Mouse (Mus musculus): Measurements from ENCODE around the gene Tmem109. TPM values are rescaled to one million over a fixed set of nuclear protein-coding genes. Genes with fewer than 3 reads are reported as not detected.

Gene Tmem109
- polyA plus RNA-seq, 1 experiment from 2014 or later = 50.8 TPM

DNA sequence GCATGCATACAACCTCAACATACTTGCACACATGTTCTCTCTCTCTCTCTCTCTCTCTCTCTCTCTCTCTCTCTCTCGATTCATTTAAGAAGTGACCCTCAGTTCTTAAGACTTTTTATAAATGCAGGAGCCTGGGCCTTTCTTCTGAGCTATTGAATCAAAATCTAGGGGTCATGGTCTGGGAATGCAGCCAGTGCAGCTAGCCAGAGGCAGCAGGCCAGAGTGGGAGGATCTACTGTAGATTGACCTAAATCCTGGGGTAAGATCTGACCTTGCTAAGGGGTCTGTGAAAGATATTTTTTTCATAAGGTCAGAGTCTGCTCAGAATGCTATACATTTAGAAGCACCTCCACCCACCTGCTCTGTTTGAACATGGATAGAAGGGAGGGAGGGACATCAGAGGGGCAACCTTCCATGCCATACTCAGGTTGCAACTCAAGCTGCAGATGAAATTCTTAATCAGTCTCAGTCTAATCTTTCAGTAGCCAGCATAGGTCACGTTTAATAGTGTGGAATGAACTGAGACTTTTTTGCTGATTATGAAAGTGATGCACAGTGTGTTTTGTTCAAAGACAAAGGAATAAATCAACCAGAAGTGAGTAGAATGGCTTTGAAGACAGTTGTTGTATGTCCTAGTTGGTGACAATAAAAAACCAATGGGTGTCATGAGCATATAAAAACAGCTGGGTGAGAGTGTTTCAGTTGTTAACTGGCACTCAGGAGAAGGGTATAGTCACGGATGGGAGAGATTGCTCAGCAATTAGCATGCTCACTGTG lies 34.3 kb downstream of the Tmem109 start:
- DNase-seq (ENCODE audit: low spot score) = no peak
- Histone ChIP-seq H3K4me3 (no peak overlapping the region), H3K36me3 (no peaks in the 10 kb centered on the region), H3K27me3 (ENCODE audit: insufficient read depth, poor library complexity, severe bottlenecking) (peaks cover 24% of the 10 kb centered on the region), H3K27ac (no peak overlapping the region), H3K4me1 (replicated peaks) (peaks cover 10% of the 10 kb centered on the region), H3K9me3 (no peaks in the 10 kb centered on the region)
- WGBS = 49% methylated on average over 3 of the region's 3 CpGs

GRCm38 (mm10) chr19:10846150-10846549 lies 35.7 kb downstream of the Tmem109 start:
- Histone ChIP-seq H3K27me3 (ENCODE audit: insufficient read depth, poor library complexity, severe bottlenecking) (peaks cover 29% of the 10 kb centered on the region), H3K9me3 (no peaks in the 10 kb centered on the region), H3K4me1 (replicated peaks) (peaks cover 23% of the 10 kb centered on the region), H3K27ac (no peak overlapping the region), H3K4me3 (no peak overlapping the region), H3K36me3 (no peaks in the 10 kb centered on the region)
- 76% methylated on average over 7 of the region's 7 CpGs for WGBS
- DNase-seq (ENCODE audit: low spot score) = no peak

- H3K27ac ChIP-seq = no peak overlapping the region
- H3K27me3 ChIP-seq (ENCODE audit: insufficient read depth, poor library complexity, severe bottlenecking) = peaks cover 32% of the 10 kb centered on the region
- no peak overlapping the region for H3K4me3 ChIP-seq
- no peaks in the 10 kb centered on the region for H3K36me3 ChIP-seq
- 83% methylated on average over 3 of the region's 3 CpGs for WGBS
- DNase-seq (ENCODE audit: low spot score) = no peak
- peaks cover 24% of the 10 kb centered on the region for H3K4me1 ChIP-seq (replicated peaks)
- no peaks in the 10 kb centered on the region for H3K9me3 ChIP-seq
Measured at GRCm38 (mm10) chr19:10845454-10845853, 36.3 kb downstream of the Tmem109 start.

DNA sequence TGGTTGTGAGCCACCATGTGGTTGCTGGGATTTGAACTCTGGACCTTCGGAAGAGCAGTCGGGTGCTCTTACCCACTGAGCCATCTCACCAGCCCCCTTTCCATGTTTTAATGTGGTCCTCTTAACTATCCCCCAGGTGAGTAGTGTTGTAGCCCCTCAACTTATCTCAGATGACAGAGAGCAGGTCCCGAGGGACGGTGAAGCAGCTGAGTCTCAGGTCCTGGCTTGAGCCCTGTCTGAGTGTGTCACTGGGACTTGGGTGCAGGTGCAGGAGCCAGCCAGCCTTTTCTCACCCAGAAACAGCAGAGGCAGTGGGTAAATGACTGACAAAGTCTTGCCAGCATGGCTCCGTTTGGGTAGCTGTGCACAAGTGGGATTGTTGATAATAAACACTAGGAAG lies 37.6 kb downstream of the Tmem109 start:
- WGBS = 90% methylated on average over 5 of the region's 5 CpGs

DNA sequence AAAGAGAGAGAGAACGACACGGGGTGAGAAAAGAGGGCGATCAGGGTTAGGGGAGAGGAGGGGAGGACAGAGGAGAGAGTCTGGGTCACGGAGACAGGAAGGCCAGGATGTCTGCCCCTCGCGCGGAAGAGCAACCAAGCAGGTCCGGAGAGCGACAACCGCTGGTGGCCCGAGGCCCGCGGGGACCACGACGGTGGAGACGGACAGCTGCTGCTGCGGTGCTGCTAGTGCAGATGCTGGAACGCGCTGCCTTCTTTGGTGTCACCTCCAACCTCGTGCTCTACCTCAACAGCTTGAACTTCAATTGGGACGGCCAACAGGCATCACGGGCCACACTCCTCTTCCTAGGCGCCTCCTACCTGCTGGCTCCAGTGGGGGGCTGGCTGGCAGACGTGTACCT lies 38.9 kb downstream of the Tmem109 start:
- Histone ChIP-seq H3K36me3 (no peaks in the 10 kb centered on the region), H3K4me3 (no peak overlapping the region), H3K27me3 (ENCODE audit: insufficient read depth, poor library complexity, severe bottlenecking) (peaks cover 54% of the 10 kb centered on the region), H3K9me3 (no peaks in the 10 kb centered on the region), H3K27ac (no peak overlapping the region), H3K4me1 (replicated peaks) (peaks cover 24% of the 10 kb centered on the region)
- 48% methylated on average over 24 of the region's 24 CpGs for WGBS
- DNase-seq (ENCODE audit: low spot score) = no peak

More for the DNA sequence above, 37.6 kb downstream of the Tmem109 start:
- Histone ChIP-seq H3K4me3 (no peak overlapping the region), H3K9me3 (no peaks in the 10 kb centered on the region), H3K27ac (no peak overlapping the region), H3K27me3 (ENCODE audit: insufficient read depth, poor library complexity, severe bottlenecking) (peaks cover 43% of the 10 kb centered on the region), H3K36me3 (no peaks in the 10 kb centered on the region), H3K4me1 (replicated peaks) (peaks cover 24% of the 10 kb centered on the region)
- no peak for DNase-seq (ENCODE audit: low spot score)

GRCm38 (mm10) chr19:10841721-10842626 lies 39.8 kb downstream of the Tmem109 start:
- H3K4me1 ChIP-seq (replicated peaks) = peaks cover 24% of the 10 kb centered on the region
- 0 out of 2 replicates have a peak overlapping the region, but pooled peaks have one; percentile 9 for H3K4me3 ChIP-seq
- peak overlapping the region; percentile 59; the same call in 1 of the 2 replicates for H3K27ac ChIP-seq
- H3K27me3 ChIP-seq (ENCODE audit: insufficient read depth, poor library complexity, severe bottlenecking) = peaks cover 54% of the 10 kb centered on the region
- 29% methylated on average over 16 of the region's 16 CpGs for WGBS
- no peaks in the 10 kb centered on the region for H3K36me3 ChIP-seq
- peak; percentile 72 for DNase-seq (ENCODE audit: low spot score)
- no peaks in the 10 kb centered on the region for H3K9me3 ChIP-seq

DNA sequence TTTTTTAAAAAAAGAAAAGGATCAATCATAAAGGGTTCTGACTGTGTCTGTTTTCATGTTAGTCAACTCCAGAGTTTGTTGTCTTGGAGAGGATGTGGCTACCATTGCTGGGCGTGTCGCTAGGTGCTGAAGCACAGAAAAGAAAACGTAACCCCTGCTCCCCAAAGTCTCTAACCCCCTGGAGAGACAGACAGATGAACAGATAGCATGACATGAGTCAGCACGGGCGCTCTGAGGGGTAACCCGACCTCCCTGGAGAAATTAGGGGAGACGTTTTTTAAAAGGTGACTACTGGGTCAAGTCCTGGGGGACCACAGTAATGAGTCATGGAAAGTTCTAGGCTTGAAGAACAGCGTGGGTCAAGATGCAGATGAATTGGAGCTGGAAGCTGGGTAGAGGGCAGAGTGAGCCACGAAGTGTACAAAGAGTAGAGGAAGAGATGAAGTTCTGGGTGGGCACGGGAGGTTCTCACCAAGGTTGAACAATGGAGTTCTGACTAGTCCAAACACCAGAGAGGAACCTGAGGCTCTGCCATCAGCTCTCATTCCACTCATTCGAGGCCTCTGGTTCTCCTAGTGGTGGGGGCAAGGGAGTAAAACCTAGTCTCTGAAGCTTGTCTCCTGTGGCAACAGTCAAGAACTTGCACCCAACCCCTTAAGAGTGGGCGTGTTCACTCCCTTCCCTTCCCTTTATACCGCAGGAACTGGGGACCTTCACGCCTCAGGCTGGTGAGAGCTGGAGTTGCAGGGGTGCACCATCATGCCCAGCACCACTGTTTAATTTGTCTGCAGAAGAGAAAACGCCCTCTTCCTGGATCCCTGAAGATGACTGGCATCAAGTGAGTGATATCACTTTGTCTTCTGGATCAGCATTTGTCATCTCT lies 42.5 kb downstream of the Tmem109 start, which contains the start of gene Slc15a3:
Slc15a3 (plus strand) TSS at position 718 of the 883 bp plus-strand sequence.
- Histone ChIP-seq H3K27ac (no peak within 1 kb of the TSS), H3K4me1 (replicated peaks) (peaks cover 24% of the 10 kb centered on the region), H3K36me3 (no peaks in the 10 kb centered on the region), H3K4me3 (no peak within 1 kb of the TSS), H3K27me3 (ENCODE audit: insufficient read depth, poor library complexity, severe bottlenecking) (peaks cover 45% of the 10 kb centered on the region), H3K9me3 (no peaks in the 10 kb centered on the region)
- 78% methylated on average over 15 of the region's 15 CpGs for WGBS
- no peak for DNase-seq (ENCODE audit: low spot score)

GRCm38 (mm10) chr19:10835671-10836070 lies 46.1 kb downstream of the Tmem109 start:
- H3K4me3 ChIP-seq = no peak overlapping the region

DNA sequence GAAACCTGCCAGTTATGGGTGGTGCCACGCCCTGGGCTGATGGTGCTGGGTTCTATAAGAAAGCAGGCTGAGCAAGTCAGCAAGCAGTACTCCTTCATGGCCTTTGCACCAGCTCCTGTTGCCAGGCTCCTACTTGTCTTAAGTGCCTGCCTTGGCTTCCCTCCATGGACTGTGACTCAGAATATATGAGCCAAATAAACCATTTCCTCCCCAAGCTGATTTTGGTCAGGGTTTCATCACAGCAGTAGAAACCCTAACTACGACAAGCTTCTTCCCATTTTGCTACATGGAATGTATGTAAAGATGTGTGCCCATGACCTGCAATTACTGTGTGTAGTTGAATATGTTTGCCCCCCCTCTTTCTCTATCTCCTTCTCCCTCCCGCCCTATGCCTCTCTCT lies 48.2 kb downstream of the Tmem109 start:
- Histone ChIP-seq H3K4me3 (no peak overlapping the region), H3K36me3 (no peaks in the 10 kb centered on the region), H3K9me3 (no peaks in the 10 kb centered on the region), H3K27me3 (ENCODE audit: insufficient read depth, poor library complexity, severe bottlenecking) (peaks cover 13% of the 10 kb centered on the region), H3K4me1 (replicated peaks) (no peaks in the 10 kb centered on the region), H3K27ac (no peak overlapping the region)
- no peak for DNase-seq (ENCODE audit: low spot score)
- 84% methylated on average over 3 of the region's 3 CpGs for WGBS

More at GRCm38 (mm10) chr19:10835671-10836070, 46.1 kb downstream of the Tmem109 start:
- Histone ChIP-seq H3K27ac (no peak overlapping the region), H3K9me3 (no peaks in the 10 kb centered on the region), H3K36me3 (no peaks in the 10 kb centered on the region), H3K27me3 (ENCODE audit: insufficient read depth, poor library complexity, severe bottlenecking) (peaks cover 33% of the 10 kb centered on the region), H3K4me1 (replicated peaks) (no peaks in the 10 kb centered on the region; the same call in 1 of the 2 replicates)
- DNase-seq (ENCODE audit: low spot score) = no peak
- 60% methylated on average over 3 of the region's 3 CpGs for WGBS

DNA sequence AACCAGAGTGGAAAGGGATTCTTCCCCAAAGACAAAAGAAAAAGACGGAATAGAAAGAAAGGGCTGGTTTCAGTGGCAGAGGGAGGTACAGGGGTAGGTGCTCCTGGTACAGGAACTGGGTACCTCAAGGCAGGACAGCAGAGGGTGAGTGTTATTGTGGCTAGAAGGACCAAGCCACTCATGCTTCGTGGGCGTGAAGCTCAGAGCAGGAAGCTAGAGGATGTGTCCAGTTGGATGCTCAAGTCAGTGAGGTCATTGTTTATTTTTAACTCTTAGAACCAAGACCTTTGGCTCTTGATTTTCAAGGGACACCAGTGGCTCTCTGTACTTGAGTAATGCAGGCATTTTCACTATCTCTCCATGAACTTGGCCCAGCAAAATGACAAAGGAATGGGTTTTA lies 49.8 kb downstream of the Tmem109 start:
- no peak for DNase-seq (ENCODE audit: low spot score)
- H3K4me3 ChIP-seq = no peak overlapping the region
- no peak overlapping the region for H3K27ac ChIP-seq
- no peaks in the 10 kb centered on the region for H3K36me3 ChIP-seq
- no peaks in the 10 kb centered on the region for H3K9me3 ChIP-seq
- H3K27me3 ChIP-seq (ENCODE audit: insufficient read depth, poor library complexity, severe bottlenecking) = peaks cover 8% of the 10 kb centered on the region
- WGBS = 80% methylated on average over 3 of the region's 3 CpGs
- no peaks in the 10 kb centered on the region for H3K4me1 ChIP-seq (replicated peaks)

GRCm38 (mm10) chr19:10831424-10831823 lies 50.4 kb downstream of the Tmem109 start:
- Histone ChIP-seq H3K9me3 (no peaks in the 10 kb centered on the region), H3K36me3 (no peaks in the 10 kb centered on the region), H3K4me1 (replicated peaks) (no peaks in the 10 kb centered on the region), H3K4me3 (no peak overlapping the region), H3K27me3 (ENCODE audit: insufficient read depth, poor library complexity, severe bottlenecking) (peaks cover 8% of the 10 kb centered on the region), H3K27ac (no peak overlapping the region)
- 11% methylated on average over 5 of the region's 5 CpGs for WGBS
- peak; percentile 66 for DNase-seq (ENCODE audit: low spot score)
